Mouse (Mus musculus): ENCODE results near the gene Rab11b. TPM values are rescaled to one million over a fixed set of nuclear protein-coding genes. Genes with fewer than 3 reads are reported as not detected.

Gene Rab11b
- polyA plus RNA-seq, 1 experiment: 126 TPM

GRCm38 (mm10) chr17:33717246-33717645 lies 43.1 kb downstream of the Rab11b start:
- Histone ChIP-seq H3K4me3 (no peak overlapping the region), H3K4me2 (ENCODE audit: low read depth) (no peak overlapping the region)

GRCm38 (mm10) chr17:33714779-33715178 lies 45.6 kb downstream of the Rab11b start:
- Histone ChIP-seq H3K79me2 (ENCODE audit: control insufficient read depth, insufficient read depth) (peaks cover 6% of the 10 kb centered on the region), H3K27me3 (ENCODE audit: control insufficient read depth, insufficient read depth, insufficient read length) (no peaks in the 10 kb centered on the region), H3ac (ENCODE audit: control insufficient read depth, insufficient read length) (no peak overlapping the region), H3K4me3 (no peak overlapping the region), H3K36me3 (ENCODE audit: control insufficient read depth, insufficient read depth) (no peaks in the 10 kb centered on the region), H3K4me2 (ENCODE audit: low read depth) (no peak overlapping the region)
- TF ChIP-seq MYOG (IDR thresholded peaks at IDR 0.05; ENCODE audit: control insufficient read depth in 1 of 3, insufficient read depth in 1 of 3, insufficient read length in 2 of 3, low read depth in 2 of 3): no peak
- TF ChIP-seq POLR2A (IDR thresholded peaks at IDR 0.05; ENCODE audit: insufficient read length, low read depth): no peak
- TF ChIP-seq TCF12 (IDR thresholded peaks at IDR 0.05; ENCODE audit: insufficient read depth, poor library complexity, severe bottlenecking): no peak
- TF ChIP-seq E2F4 (IDR thresholded peaks at IDR 0.05; ENCODE audit: insufficient read depth): no peak
- TF ChIP-seq MAX (IDR thresholded peaks at IDR 0.05; ENCODE audit: low read depth): no peak
- TF ChIP-seq SRF (IDR thresholded peaks at IDR 0.05; ENCODE audit: control insufficient read depth, insufficient read length, low read depth): no peak
- no peak for TF ChIP-seq MYOD1 (IDR thresholded peaks at IDR 0.05; ENCODE audit: control insufficient read depth in 1 of 3, insufficient read length in 2 of 3, low read depth in 2 of 3)
- no peak for TF ChIP-seq USF1 (IDR thresholded peaks at IDR 0.05; ENCODE audit: low read depth)
- no peak for TF ChIP-seq REST (IDR thresholded peaks at IDR 0.05; ENCODE audit: insufficient read depth, insufficient read length)

More at GRCm38 (mm10) chr17:33717246-33717645, 43.1 kb downstream of the Rab11b start:
- H3K27me3 ChIP-seq (ENCODE audit: control insufficient read depth, insufficient read depth, insufficient read length): no peaks in the 10 kb centered on the region
- TF ChIP-seq MAX (IDR thresholded peaks at IDR 0.05; ENCODE audit: low read depth): no peak
- no peak for TF ChIP-seq MYOD1 (IDR thresholded peaks at IDR 0.05; ENCODE audit: control insufficient read depth in 1 of 3, insufficient read length in 2 of 3, low read depth in 2 of 3)
- TF ChIP-seq E2F4 (IDR thresholded peaks at IDR 0.05; ENCODE audit: insufficient read depth): no peak
- TF ChIP-seq POLR2AphosphoS2 (IDR thresholded peaks at IDR 0.05; ENCODE audit: insufficient read length, low read depth): no peak
- TF ChIP-seq TCF12 (IDR thresholded peaks at IDR 0.05; ENCODE audit: insufficient read depth, poor library complexity, severe bottlenecking): no peak
- TF ChIP-seq REST (IDR thresholded peaks at IDR 0.05; ENCODE audit: insufficient read depth, insufficient read length): no peak
- no peak for TF ChIP-seq CEBPB (IDR thresholded peaks at IDR 0.05; ENCODE audit: insufficient read depth, poor library complexity, severe bottlenecking)
- TF ChIP-seq TCF3 (IDR thresholded peaks at IDR 0.05; ENCODE audit: insufficient read length, low read depth): no peak
- TF ChIP-seq POLR2A (IDR thresholded peaks at IDR 0.05; ENCODE audit: insufficient read length, low read depth): no peak
- no peaks in the 10 kb centered on the region for H3K36me3 ChIP-seq (ENCODE audit: control insufficient read depth, insufficient read depth)
- H3K79me2 ChIP-seq (ENCODE audit: control insufficient read depth, insufficient read depth): peaks cover 6% of the 10 kb centered on the region
- no peak overlapping the region for H3ac ChIP-seq (ENCODE audit: control insufficient read depth, insufficient read length)

- H3K27me3 ChIP-seq (ENCODE audit: control insufficient read depth, insufficient read depth, insufficient read length): no peaks in the 10 kb centered on the region
- no peak overlapping the region for H3K4me2 ChIP-seq (ENCODE audit: low read depth)
- no peaks in the 10 kb centered on the region for H3K36me3 ChIP-seq (ENCODE audit: control insufficient read depth, insufficient read depth)
- no peak overlapping the region for H3ac ChIP-seq (ENCODE audit: control insufficient read depth, insufficient read length)
- no peak overlapping the region for H3K4me3 ChIP-seq
- H3K79me2 ChIP-seq (ENCODE audit: control insufficient read depth, insufficient read depth): peaks cover 6% of the 10 kb centered on the region
- TF ChIP-seq SRF (IDR thresholded peaks at IDR 0.05; ENCODE audit: control insufficient read depth, insufficient read length, low read depth) (no peak), MYOG (IDR thresholded peaks at IDR 0.05; ENCODE audit: control insufficient read depth in 1 of 3, insufficient read depth in 1 of 3, insufficient read length in 2 of 3, low read depth in 2 of 3) (no peak), POLR2AphosphoS2 (IDR thresholded peaks at IDR 0.05; ENCODE audit: insufficient read length, low read depth) (no peak)
Measured at GRCm38 (mm10) chr17:33713271-33713670, 47.1 kb downstream of the Rab11b start.

GRCm38 (mm10) chr17:33709834-33710233 lies 50.5 kb downstream of the Rab11b start:
- no peak overlapping the region for H3K4me2 ChIP-seq (ENCODE audit: low read depth)
- H3K36me3 ChIP-seq (ENCODE audit: control insufficient read depth, insufficient read depth): peaks cover 6% of the 10 kb centered on the region
- H3K27me3 ChIP-seq (ENCODE audit: control insufficient read depth, insufficient read depth, insufficient read length): no peaks in the 10 kb centered on the region
- no peak for TF ChIP-seq E2F4 (IDR thresholded peaks at IDR 0.05; ENCODE audit: insufficient read depth)
- no peak overlapping the region for H3ac ChIP-seq (ENCODE audit: control insufficient read depth, insufficient read length)
- H3K4me3 ChIP-seq: no peak overlapping the region
- H3K79me2 ChIP-seq (ENCODE audit: control insufficient read depth, insufficient read depth): no peaks in the 10 kb centered on the region

- Histone ChIP-seq H3K27me3 (ENCODE audit: control insufficient read depth, insufficient read depth, insufficient read length) (no peaks in the 10 kb centered on the region), H3K4me2 (ENCODE audit: low read depth) (no peak overlapping the region), H3ac (ENCODE audit: control insufficient read depth, insufficient read length) (no peak overlapping the region), H3K36me3 (ENCODE audit: control insufficient read depth, insufficient read depth) (peaks cover 9% of the 10 kb centered on the region), H3K4me3 (no peak overlapping the region), H3K79me2 (ENCODE audit: control insufficient read depth, insufficient read depth) (no peaks in the 10 kb centered on the region)
- TF ChIP-seq MYOD1 (IDR thresholded peaks at IDR 0.05; ENCODE audit: control insufficient read depth in 1 of 3, insufficient read length in 2 of 3, low read depth in 2 of 3) (no peak), CEBPB (IDR thresholded peaks at IDR 0.05; ENCODE audit: insufficient read depth, poor library complexity, severe bottlenecking) (no peak), POLR2A (IDR thresholded peaks at IDR 0.05; ENCODE audit: insufficient read length, low read depth) (no peak), REST (IDR thresholded peaks at IDR 0.05; ENCODE audit: insufficient read depth, insufficient read length) (no peak), USF1 (IDR thresholded peaks at IDR 0.05; ENCODE audit: low read depth) (no peak), MAX (IDR thresholded peaks at IDR 0.05; ENCODE audit: low read depth) (no peak), E2F4 (IDR thresholded peaks at IDR 0.05; ENCODE audit: insufficient read depth) (no peak), TCF12 (IDR thresholded peaks at IDR 0.05; ENCODE audit: insufficient read depth, poor library complexity, severe bottlenecking) (no peak), SRF (IDR thresholded peaks at IDR 0.05; ENCODE audit: control insufficient read depth, insufficient read length, low read depth) (no peak), TCF3 (IDR thresholded peaks at IDR 0.05; ENCODE audit: insufficient read length, low read depth) (no peak), POLR2AphosphoS2 (IDR thresholded peaks at IDR 0.05; ENCODE audit: insufficient read length, low read depth) (no peak)
Measured at GRCm38 (mm10) chr17:33703091-33703490, 57.2 kb downstream of the Rab11b start.
